Mouse (Mus musculus) ovary, postnatal 36 days (tissue): Measurements from ENCODE around the gene Otoa.
A peak's percentile ranks its signal among the peaks of the same experiment; 100 is the strongest.

Experiments used
- DNase-seq: peaks from one replicate; pipeline ENCODE4 v3.0.0; 2022; ENCODE audit warnings: low spot score, mixed read lengths

The Otoa gene

GRCm38 (mm10) chr7:121081816-121082215 lies 366 bp downstream of the Otoa start:
- no peak for DNase-seq

- no peak for DNase-seq
These were observed 1.6 kb downstream of the Otoa start for GRCm38 (mm10) chr7:121082949-121083513.

- DNase-seq = no peak
These were observed 3.5 kb downstream of the Otoa start for GRCm38 (mm10) chr7:121084840-121085453.

- no peak for DNase-seq
These were observed 4.0 kb downstream of the Otoa start for GRCm38 (mm10) chr7:121085500-121085899.

GRCm38 (mm10) chr7:121088745-121089144 lies 7.3 kb downstream of the Otoa start:
- DNase-seq = no peak

- DNase-seq = no peak
These were observed 9.3 kb downstream of the Otoa start for GRCm38 (mm10) chr7:121090748-121091147.

- DNase-seq = no peak
These were observed 11.6 kb downstream of the Otoa start for GRCm38 (mm10) chr7:121093026-121093425.

GRCm38 (mm10) chr7:121098614-121099389 lies 17.4 kb downstream of the Otoa start:
- no peak for DNase-seq

GRCm38 (mm10) chr7:121107851-121108250 lies 26.4 kb downstream of the Otoa start:
- no peak for DNase-seq

GRCm38 (mm10) chr7:121111321-121111720 lies 29.9 kb downstream of the Otoa start:
- DNase-seq = no peak

- DNase-seq = no peak
These were observed 30.3 kb downstream of the Otoa start for GRCm38 (mm10) chr7:121111762-121112161.

GRCm38 (mm10) chr7:121120143-121120818 lies 38.8 kb downstream of the Otoa start:
- DNase-seq = peak; percentile 63

GRCm38 (mm10) chr7:121130837-121131236 lies 49.4 kb downstream of the Otoa start:
- DNase-seq = no peak

- no peak for DNase-seq
These were observed 59.8 kb downstream of the Otoa start for GRCm38 (mm10) chr7:121141274-121141673.

GRCm38 (mm10) chr7:121150662-121151061 lies 69.2 kb downstream of the Otoa start:
- no peak for DNase-seq

- no peak for DNase-seq
These were observed 70.7 kb downstream of the Otoa start for GRCm38 (mm10) chr7:121152186-121152585.

GRCm38 (mm10) chr7:121165616-121166015 lies 84.2 kb downstream of the Otoa start:
- no peak for DNase-seq

GRCm38 (mm10) chr7:121171888-121172287 lies 90.4 kb downstream of the Otoa start:
- no peak for DNase-seq

GRCm38 (mm10) chr7:121187201-121187786 lies 105.8 kb downstream of the Otoa start:
- no peak for DNase-seq

GRCm38 (mm10) chr7:121188976-121189375 lies 107.5 kb downstream of the Otoa start:
- DNase-seq = no peak

- no peak for DNase-seq
These were observed 117.5 kb downstream of the Otoa start for GRCm38 (mm10) chr7:121198933-121199332.

- no peak for DNase-seq
These were observed 130.4 kb downstream of the Otoa start for GRCm38 (mm10) chr7:121211804-121212203.
